Mouse (Mus musculus) liver, embryonic 11.5 days (tissue): Measurements from ENCODE around the gene 5430419D17Rik. TPM values are rescaled to one million over a fixed set of nuclear protein-coding genes. Genes with fewer than 3 reads are reported as not detected.

Source experiments
- ATAC-seq: fragments of 200-750 bp; cut with Nextera tagmentation; replicated peaks from 2 replicates; pipeline ENCODE4 v1.8.0; 2017; ENCODE audit warnings: moderate number of reproducible peaks, mild to moderate bottlenecking, moderate TSS enrichment, moderate library complexity; ENCODE audit not compliant: low FRiP score
- DNase-seq: peaks from one replicate; pipeline ENCODE4 v3.0.0-alpha.2; 2017; ENCODE audit warnings: low spot score
- H3K27ac ChIP-seq: fragments of 300-500 bp; sonication (generic); 2 replicates; pipeline ENCODE4 v1.5.1; 2014; ENCODE audit warnings: mild to moderate bottlenecking, low read depth, low read length, control low read depth
- H3K27me3 ChIP-seq: fragments of 300-500 bp; sonication (generic); replicated peaks from 2 replicates; pipeline ENCODE4 v1.6.1; 2014; ENCODE audit warnings: low read length, mixed read lengths; ENCODE audit not compliant: control insufficient read depth, insufficient read depth
- H3K36me3 ChIP-seq: fragments of 300-500 bp; sonication (generic); 2 replicates; pipeline ENCODE4 v1.6.1; 2014; ENCODE audit warnings: mild to moderate bottlenecking, low read length, moderate library complexity, mixed read lengths; ENCODE audit not compliant: control insufficient read depth, insufficient read depth
- H3K4me1 ChIP-seq: fragments of 300-500 bp; sonication (generic); replicated peaks from 2 replicates; pipeline ENCODE4 v1.6.1; 2014; ENCODE audit warnings: low read length, mixed read lengths; ENCODE audit not compliant: control insufficient read depth, insufficient read depth
- H3K4me2 ChIP-seq: fragments of 300-500 bp; sonication (generic); 2 replicates; pipeline ENCODE4 v1.6.1; 2014; ENCODE audit warnings: mild to moderate bottlenecking, control low read depth, moderate library complexity
- H3K4me3 ChIP-seq: fragments of 300-500 bp; sonication (generic); 2 replicates; pipeline ENCODE4 v1.5.1; 2014; ENCODE audit warnings: low read depth, low read length, control low read depth
- H3K9ac ChIP-seq: fragments of 300-500 bp; sonication (generic); 2 replicates; pipeline ENCODE4 v1.6.1; 2014; ENCODE audit warnings: low read depth, low read length, control low read depth
- H3K9me3 ChIP-seq: fragments of 300-500 bp; sonication (generic); 2 replicates; pipeline ENCODE4 v1.6.1; 2016; ENCODE audit warnings: low read length, inconsistent platforms, mixed read lengths; ENCODE audit not compliant: control insufficient read depth
- WGBS: fragments of 180-500 bp; shearing (Covaris S2); extraction: QIAGEN DNeasy Blood & Tissue Kit; methylation state at CpG from one replicate; pipeline ENCODE4 v1.1.7; 2014; 5-methylcytosine and 5-hydroxymethylcytosine counted together
- polyA plus RNA-seq: library from polyadenylated mRNA; unstranded; fragments of >200 nt; fragmentation: Nextera tagmentation; extraction: Ambion mirVana; gene quantifications from 2 replicates; pipeline ENCODE4 v1.2.1, GENCODE M21; 2014

5430419D17Rik gene
- polyA plus RNA-seq, 1 experiment from 2014 or later, result not detected

- no peak overlapping the region for H3K4me2 ChIP-seq
- no peak overlapping the region for H3K4me3 ChIP-seq
- WGBS, result 34% methylated on average over 4 of the region's 4 CpGs
- no peaks in the 10 kb centered on the region for H3K9me3 ChIP-seq
- H3K27ac ChIP-seq, result no peak overlapping the region
- H3K27me3 ChIP-seq, result no peaks in the 10 kb centered on the region
- no peaks in the 10 kb centered on the region for H3K36me3 ChIP-seq
- H3K4me1 ChIP-seq, result no peaks in the 10 kb centered on the region
- no peak overlapping the region for H3K9ac ChIP-seq
- ATAC-seq (0 out of 2 replicates have a peak, but pooled peaks have one; percentile 39), DNase-seq (no peak)
These were observed 8.5 kb downstream of the 5430419D17Rik start for GRCm38 (mm10) chr7:131182685-131183084.

- 60% methylated on average over 8 of the region's 8 CpGs for WGBS
- no peaks in the 10 kb centered on the region for H3K27me3 ChIP-seq
- ATAC-seq (no peak), DNase-seq (no peak)
- H3K4me1 ChIP-seq, result no peaks in the 10 kb centered on the region
- no peaks in the 10 kb centered on the region for H3K36me3 ChIP-seq
- H3K4me2 ChIP-seq, result no peak overlapping the region
- H3K27ac ChIP-seq, result no peak overlapping the region
- no peaks in the 10 kb centered on the region for H3K9me3 ChIP-seq
- no peak overlapping the region for H3K9ac ChIP-seq
- no peak overlapping the region for H3K4me3 ChIP-seq
These were observed 10.1 kb downstream of the 5430419D17Rik start for GRCm38 (mm10) chr7:131184339-131184738.

GRCm38 (mm10) chr7:131187047-131187446, 12.8 kb downstream of the 5430419D17Rik start:
- Histone ChIP-seq H3K4me2 (no peak overlapping the region), H3K4me3 (no peak overlapping the region), H3K9ac (no peak overlapping the region), H3K27ac (no peak overlapping the region), H3K27me3 (no peaks in the 10 kb centered on the region), H3K9me3 (no peaks in the 10 kb centered on the region), H3K4me1 (no peaks in the 10 kb centered on the region), H3K36me3 (no peaks in the 10 kb centered on the region)
- DNase-seq (no peak), ATAC-seq (no peak)
- WGBS, result 70% methylated on average over 8 of the region's 8 CpGs

DNA sequence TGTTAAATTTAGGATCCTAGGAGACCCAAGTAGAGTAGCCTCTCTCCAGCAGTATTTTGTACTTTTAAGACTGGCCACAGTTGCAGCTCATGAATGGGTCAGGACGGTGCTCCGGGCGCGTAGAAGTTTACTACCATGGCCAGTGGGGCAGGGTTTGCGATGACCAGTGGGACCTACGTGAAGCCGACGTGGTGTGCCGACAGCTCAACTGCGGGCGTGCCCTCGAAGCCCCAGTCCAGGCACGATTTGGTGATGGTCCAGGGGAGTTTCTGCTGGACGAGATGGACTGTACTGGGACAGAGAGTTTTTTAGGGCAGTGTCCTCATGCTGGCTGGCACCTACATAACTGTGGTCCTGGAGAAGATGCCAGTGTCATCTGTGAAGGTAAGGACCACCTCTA, 13.8 kb downstream of the 5430419D17Rik start:
- WGBS, result 87% methylated on average over 14 of the region's 14 CpGs
- no peaks in the 10 kb centered on the region for H3K36me3 ChIP-seq
- DNase-seq (no peak), ATAC-seq (no peak)
- no peak overlapping the region for H3K4me2 ChIP-seq
- no peaks in the 10 kb centered on the region for H3K9me3 ChIP-seq
- no peak overlapping the region for H3K4me3 ChIP-seq
- no peak overlapping the region for H3K27ac ChIP-seq
- no peak overlapping the region for H3K9ac ChIP-seq
- no peaks in the 10 kb centered on the region for H3K27me3 ChIP-seq
- H3K4me1 ChIP-seq, result no peaks in the 10 kb centered on the region

GRCm38 (mm10) chr7:131223086-131223485, 48.9 kb downstream of the 5430419D17Rik start:
- H3K27ac ChIP-seq, result no peak overlapping the region
- WGBS, result 62% methylated on average over 5 of the region's 5 CpGs
- no peaks in the 10 kb centered on the region for H3K27me3 ChIP-seq
- H3K4me2 ChIP-seq, result no peak overlapping the region
- H3K9me3 ChIP-seq, result no peaks in the 10 kb centered on the region
- no peak for ATAC-seq
- H3K4me1 ChIP-seq, result no peaks in the 10 kb centered on the region
- H3K9ac ChIP-seq, result no peak overlapping the region
- DNase-seq, result no peak
- H3K4me3 ChIP-seq, result no peak overlapping the region
- no peaks in the 10 kb centered on the region for H3K36me3 ChIP-seq

GRCm38 (mm10) chr7:131236091-131236490, 61.9 kb downstream of the 5430419D17Rik start:
- no peak for ATAC-seq
- no peak overlapping the region for H3K9ac ChIP-seq

DNA sequence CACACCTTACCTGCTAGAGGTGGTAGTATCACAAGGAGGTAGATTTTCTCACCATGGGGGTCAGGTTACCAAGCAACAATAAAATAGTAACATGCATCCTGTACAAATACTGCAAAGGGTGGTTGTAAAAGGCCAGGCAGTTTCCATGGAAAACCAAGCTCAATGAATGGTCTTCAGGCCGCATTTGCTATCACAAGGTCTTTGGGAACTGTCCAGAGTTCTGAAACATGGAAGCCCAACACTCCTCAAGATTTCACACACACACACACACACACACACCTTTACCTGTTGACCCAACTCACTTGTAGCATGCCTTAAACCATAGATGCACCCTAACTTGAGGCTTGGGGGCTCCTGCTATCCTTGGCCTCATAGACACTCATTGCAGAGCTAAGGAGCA, 70.8 kb downstream of the 5430419D17Rik start:
- no peak overlapping the region for H3K9ac ChIP-seq
- no peaks in the 10 kb centered on the region for H3K36me3 ChIP-seq
- H3K27ac ChIP-seq, result no peak overlapping the region
- no peaks in the 10 kb centered on the region for H3K4me1 ChIP-seq
- 15% methylated on average over 1 of the region's 1 CpGs for WGBS
- DNase-seq (no peak), ATAC-seq (no peak)
- no peak overlapping the region for H3K4me2 ChIP-seq
- H3K27me3 ChIP-seq, result no peaks in the 10 kb centered on the region
- H3K9me3 ChIP-seq, result no peaks in the 10 kb centered on the region
- H3K4me3 ChIP-seq, result no peak overlapping the region

More at GRCm38 (mm10) chr7:131236091-131236490, 61.9 kb downstream of the 5430419D17Rik start:
- no peaks in the 10 kb centered on the region for H3K27me3 ChIP-seq
- no peak overlapping the region for H3K27ac ChIP-seq
- H3K9me3 ChIP-seq, result no peaks in the 10 kb centered on the region
- H3K4me1 ChIP-seq, result no peaks in the 10 kb centered on the region
- H3K36me3 ChIP-seq, result no peaks in the 10 kb centered on the region
- no peak for DNase-seq
- no peak overlapping the region for H3K4me3 ChIP-seq
- H3K4me2 ChIP-seq, result no peak overlapping the region

DNA sequence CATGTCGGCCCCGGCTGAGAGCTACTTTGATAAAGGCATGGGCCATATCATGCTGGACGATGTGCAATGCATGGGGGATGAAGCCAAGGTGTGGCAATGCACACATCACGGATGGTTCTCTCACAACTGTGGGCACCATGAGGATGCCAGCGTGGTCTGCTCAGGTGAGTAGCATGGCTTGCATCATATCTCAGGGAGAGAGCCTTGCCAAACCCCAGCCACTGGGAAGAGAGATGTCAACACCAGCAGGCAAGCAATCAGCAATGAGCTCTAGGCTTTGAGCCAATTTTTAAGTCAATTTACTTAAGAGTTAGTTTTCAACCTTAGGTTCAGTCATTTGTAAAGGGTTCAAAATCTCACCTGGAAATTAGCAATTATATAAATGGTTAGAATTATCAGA, 82.6 kb downstream of the 5430419D17Rik start:
- Histone ChIP-seq H3K27ac (no peak overlapping the region), H3K36me3 (no peaks in the 10 kb centered on the region), H3K9me3 (no peaks in the 10 kb centered on the region), H3K27me3 (no peaks in the 10 kb centered on the region), H3K4me3 (no peak overlapping the region), H3K4me2 (no peak overlapping the region), H3K9ac (no peak overlapping the region), H3K4me1 (no peaks in the 10 kb centered on the region)
- no peak for ATAC-seq
- no peak for DNase-seq
- 82% methylated on average over 5 of the region's 5 CpGs for WGBS

- Histone ChIP-seq H3K27ac (no peak overlapping the region), H3K9ac (no peak overlapping the region), H3K27me3 (no peaks in the 10 kb centered on the region), H3K4me1 (no peaks in the 10 kb centered on the region), H3K36me3 (no peaks in the 10 kb centered on the region), H3K4me2 (no peak overlapping the region), H3K4me3 (no peak overlapping the region), H3K9me3 (no peaks in the 10 kb centered on the region)
- 66% methylated on average over 1 of the region's 1 CpGs for WGBS
- no peak for DNase-seq
- ATAC-seq, result no peak
These were observed 83.1 kb downstream of the 5430419D17Rik start for GRCm38 (mm10) chr7:131257309-131257708.
